9 mouse cellular contexts compared by ENCODE assay signal in the genomic region with DNA sequence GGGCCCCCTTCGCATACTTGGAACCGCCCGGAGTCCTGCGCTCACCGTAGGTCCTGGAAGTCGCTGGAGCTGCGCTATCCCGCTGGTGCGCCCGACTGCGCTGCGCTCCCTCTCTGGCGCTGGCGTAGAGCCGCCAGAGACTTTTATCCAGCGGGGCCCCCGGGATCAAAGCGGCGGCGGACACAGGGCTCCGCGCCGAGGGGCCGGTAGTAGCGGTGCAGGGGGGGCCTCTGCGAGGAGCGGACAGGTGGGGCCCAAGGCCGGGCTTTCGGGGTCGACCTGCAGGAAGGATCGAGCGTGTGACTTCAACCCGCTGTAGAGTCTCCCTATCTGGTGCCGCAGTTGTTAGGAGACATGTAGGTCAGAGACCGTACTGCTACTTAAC. TPM values are rescaled to one million over a fixed set of nuclear protein-coding genes. Genes with fewer than 3 reads are reported as not detected.
DNase-seq lines count a peak whose midpoint lies in the region; ATAC-seq and TF ChIP-seq lines count a peak whose summit lies in the region.
"Had no signal": no experiment of that assay in that cellular context is flagged by ENCODE, and none has a peak within 500 bp of the region (broad histone marks: within the 10 kb centered on the region; RNA-seq: fewer than 3 reads in every experiment).

Gene Notum (minus strand): TSS at position 100 of the 385 bp plus-strand sequence.

- peak within 1 kb of the TSS; percentile 26; the same call in 1 of the 2 replicates for H3K9ac ChIP-seq in limb, embryonic 15.5 days
- peak within 1 kb of the TSS; percentile 68 for H3K9ac ChIP-seq in stomach, embryonic 16.5 days (ENCODE audit: low read length)

- intact Hi-C loops in gastrocnemius, adult 2 months (cut with DNase I), result no loop called here
- intact Hi-C loops in gastrocnemius, postnatal 36 days (cut with DNase I), result loop anchor here (5.0 kb wide), 1 partner anchor 116 kb away; no protein-coding TSS in a partner anchor

- no peak for ATAC-seq in limb, embryonic 15.5 days (ENCODE audit: insufficient number of reproducible peaks, low FRiP score, low TSS enrichment, low read depth)
- ATAC-seq in stomach, embryonic 16.5 days (ENCODE audit: insufficient read depth, low FRiP score), result no peak

- DNase-seq in gastrocnemius, adult 2 months, result no peak
- no peak for DNase-seq in gastrocnemius, postnatal 36 days
- no peak for DNase-seq in testis, postnatal 10 days (ENCODE audit: low spot score)
- DNase-seq in cerebellum, postnatal 36 days, result no peak
- no peak for DNase-seq in cerebellum, adult 9-11 months
- DNase-seq: cerebellum, adult 2 months had no signal

- peak within 1 kb of the TSS; percentile 91 for H3K4me2 ChIP-seq in limb, embryonic 15.5 days
- H3K4me2 ChIP-seq in stomach, embryonic 16.5 days (ENCODE audit: low read depth, low read length), result peak within 1 kb of the TSS; percentile 79

- H3K27ac ChIP-seq in gastrocnemius, adult 2 months, result no peak within 1 kb of the TSS
- no peak within 1 kb of the TSS for H3K27ac ChIP-seq in testis, adult 2 months (ENCODE audit: control insufficient read depth, insufficient read depth, low read depth, low read length)
- no peak within 1 kb of the TSS for H3K27ac ChIP-seq in limb, embryonic 15.5 days
- no peak within 1 kb of the TSS for H3K27ac ChIP-seq in stomach, embryonic 16.5 days (ENCODE audit: low read length)

- no peaks in the 10 kb centered on the region for H3K36me3 ChIP-seq in testis, adult 2 months (ENCODE audit: control insufficient read depth, insufficient read depth, low read length)
- no peaks in the 10 kb centered on the region for H3K36me3 ChIP-seq in limb, embryonic 15.5 days
- H3K36me3 ChIP-seq in stomach, embryonic 16.5 days (ENCODE audit: control insufficient read depth, insufficient read depth, low read length), result no peaks in the 10 kb centered on the region

- no peaks in the 10 kb centered on the region; the same call in 1 of the 2 replicates for H3K27me3 ChIP-seq in testis, adult 2 months (ENCODE audit: control insufficient read depth, insufficient read depth, low read length)
- peaks cover 74% of the 10 kb centered on the region for H3K27me3 ChIP-seq in limb, embryonic 15.5 days
- H3K27me3 ChIP-seq in stomach, embryonic 16.5 days (ENCODE audit: control insufficient read depth, insufficient read depth, low read length), result peaks cover 59% of the 10 kb centered on the region

- peaks cover 13% of the 10 kb centered on the region for H3K4me1 ChIP-seq in testis, adult 2 months (ENCODE audit: control insufficient read depth, insufficient read depth, low read length)
- H3K4me1 ChIP-seq in limb, embryonic 15.5 days, result peaks cover 27% of the 10 kb centered on the region
- peaks cover 14% of the 10 kb centered on the region for H3K4me1 ChIP-seq in stomach, embryonic 16.5 days (ENCODE audit: control insufficient read depth, insufficient read depth, low read length)

- H3K4me3 ChIP-seq in gastrocnemius, adult 2 months, result peak within 1 kb of the TSS; percentile 75
- peak within 1 kb of the TSS; percentile 19 for H3K4me3 ChIP-seq in testis, adult 2 months (ENCODE audit: control insufficient read depth, low read depth, low read length)
- peak within 1 kb of the TSS; percentile 48 for H3K4me3 ChIP-seq in limb, embryonic 15.5 days
- peak within 1 kb of the TSS; percentile 50 for H3K4me3 ChIP-seq in stomach, embryonic 16.5 days (replicated peaks; ENCODE audit: low read length)

- TF ChIP-seq CTCF in gastrocnemius, adult 2 months (IDR thresholded peaks at IDR 0.05), result no peak
- no peak for TF ChIP-seq CTCF in testis, adult 2 months (IDR thresholded peaks at IDR 0.05; ENCODE audit: control insufficient read depth, insufficient read depth, insufficient replicate concordance, low read depth, low read length)

- no peaks in the 10 kb centered on the region for H3K9me3 ChIP-seq in limb, embryonic 15.5 days
- no peaks in the 10 kb centered on the region for H3K9me3 ChIP-seq in stomach, embryonic 16.5 days (replicated peaks; ENCODE audit: control insufficient read depth, low read length)

- under 1% methylated on average over 35 of the region's 35 CpGs for WGBS in limb, embryonic 15.5 days
- WGBS in stomach, embryonic 16.5 days, result under 1% methylated on average over 35 of the region's 35 CpGs

- no peak for TF ChIP-seq POLR2A in testis, adult 2 months (IDR thresholded peaks at IDR 0.05; ENCODE audit: control insufficient read depth, low read depth, low read length)

RNA-seq across cellular contexts. Expression of gene Notum, which starts in this region (rescaled TPM):
- total RNA-seq in gastrocnemius, adult 2 months (2021), result not detected
- not detected for total RNA-seq in gastrocnemius, postnatal 36 days (2021)
- 0.35 and 0.36 TPM in 2 replicates for polyA plus RNA-seq in testis, adult 2 months (2012; rRNA removed)
- polyA plus RNA-seq in limb, embryonic 15.5 days (2015; fragmentation: Nextera tagmentation; extraction: Ambion mirVana), result 4.8 and 5.4 TPM in 2 replicates
- 2.1 and 2.5 TPM in 2 replicates for polyA plus RNA-seq in stomach, embryonic 16.5 days (2015; fragmentation: Nextera tagmentation; extraction: Ambion mirVana)

Comparison
In these comparisons a context has a peak if more than half of its experiments do, and no peak if none do; other contexts are left out.
1. H3K4me3 ChIP-seq: peak in every context shown above with its lines; median percentile 75 in gastrocnemius, adult 2 months; 50 in stomach, embryonic 16.5 days; 48 in limb, embryonic 15.5 days; 19 in testis, adult 2 months.